Mouse (Mus musculus) CH12.LX (cell line): ENCODE results near the gene Cabp2. TPM values are rescaled to one million over a fixed set of nuclear protein-coding genes. Genes with fewer than 3 reads are reported as not detected.

Experiments used
- DNase-seq: peaks from one replicate; pipeline ENCODE4 v3.0.0-alpha.2; 2013; ENCODE audit errors: extremely low read depth
- H3K27ac ChIP-seq: 2 replicates; pipeline ENCODE4 v1.5.1; 2012; ENCODE audit warnings: low read depth, mild to moderate bottlenecking, control low read depth, moderate library complexity; ENCODE audit not compliant: insufficient read depth
- H3K27me3 ChIP-seq: replicated peaks from 2 replicates; pipeline ENCODE3; 2012; ENCODE audit warnings: inconsistent platforms
- H3K36me3 ChIP-seq, 2 experiments: replicated peaks in 1 of 2; 2 replicates each; pipeline versions ENCODE3 to v1.6.1; 2012; ENCODE audit warnings: inconsistent platforms in 1 of 2, low read length in 1 of 2, mild to moderate bottlenecking in 1 of 2, mixed read lengths in 1 of 2, moderate library complexity in 1 of 2; ENCODE audit not compliant: control insufficient read depth in 1 of 2, insufficient read depth in 1 of 2
- H3K4me1 ChIP-seq, 2 experiments: 2 replicates each; pipeline ENCODE4 v1.6.1; 2012; ENCODE audit warnings: inconsistent platforms in 1 of 2, moderate library complexity in 1 of 2; ENCODE audit not compliant: insufficient read depth in 2 of 2, control insufficient read depth in 1 of 2
- H3K4me2 ChIP-seq: 2 replicates; pipeline ENCODE4 v1.6.1; 2012; ENCODE audit warnings: low read depth, mild to moderate bottlenecking, control low read depth; ENCODE audit not compliant: poor library complexity, insufficient read depth, severe bottlenecking
- H3K4me3 ChIP-seq, 3 experiments: fragments of 150-350 bp in 1 of 3; sonication (generic) in 1 of 3; replicated peaks in 1 of 3; 2 replicates each; pipeline versions ENCODE3 to v1.5.1; 2011 to 2012; ENCODE audit warnings: low read depth in 2 of 3, low read length in 2 of 3, mild to moderate bottlenecking in 2 of 3, moderate library complexity in 2 of 3, control low read depth in 1 of 3, improper control_type of control experiment in 1 of 3, inconsistent platforms in 1 of 3, mixed read lengths in 1 of 3; ENCODE audit not compliant: poor library complexity in 1 of 3
- H3K79me2 ChIP-seq: replicated peaks from 2 replicates; pipeline ENCODE4 v1.6.1; 2012; ENCODE audit warnings: mild to moderate bottlenecking, moderate library complexity; ENCODE audit not compliant: control insufficient read depth, poor library complexity, insufficient read depth, severe bottlenecking; ENCODE audit errors: extremely low read depth
- H3K9ac ChIP-seq: 2 replicates; pipeline ENCODE4 v1.6.1; 2012; ENCODE audit warnings: low read depth, mild to moderate bottlenecking, control low read depth, moderate library complexity; ENCODE audit not compliant: insufficient read depth
- H3K9me3 ChIP-seq: replicated peaks from 2 replicates; pipeline ENCODE3; 2012; ENCODE audit warnings: low read length, inconsistent platforms, mixed read lengths
- BHLHE40 ChIP-seq: IDR thresholded peaks from 2 replicates; pipeline ENCODE4 v1.6.1; 2011; ENCODE audit warnings: mild to moderate bottlenecking, low read depth, low read length, improper control_type of control experiment
- CHD1 ChIP-seq: IDR thresholded peaks from 2 replicates; pipeline ENCODE4 v1.6.1; 2012; ENCODE audit warnings: low read depth, low read length, improper control_type of control experiment, inconsistent platforms
- CHD2 ChIP-seq: IDR thresholded peaks from 2 replicates; pipeline ENCODE4 v1.6.1; 2011; ENCODE audit warnings: low read length, improper control_type of control experiment
- CTCF ChIP-seq, 2 experiments: IDR thresholded peaks in 1 of 2; conservative IDR thresholded peaks in 1 of 2; 2 replicates each; pipeline ENCODE4 v1.5.1; 2011 to 2012; ENCODE audit warnings: low read depth in 2 of 2, low read length in 2 of 2, improper control_type of control experiment in 1 of 2, inconsistent platforms in 1 of 2, mild to moderate bottlenecking in 1 of 2, moderate library complexity in 1 of 2
- E2F4 ChIP-seq: IDR thresholded peaks from 2 replicates; pipeline ENCODE4 v1.6.1; 2011; ENCODE audit warnings: low read depth, low read length, improper control_type of control experiment; ENCODE audit not compliant: insufficient replicate concordance
- ELF1 ChIP-seq: IDR thresholded peaks from 2 replicates; pipeline ENCODE4 v1.6.1; 2014; ENCODE audit warnings: low read depth, mild to moderate bottlenecking, inconsistent platforms, low read length, improper control_type of control experiment
- EP300 ChIP-seq: IDR thresholded peaks from 2 replicates; pipeline ENCODE4 v1.6.1; 2011; ENCODE audit warnings: low read length, improper control_type of control experiment
- ETS1 ChIP-seq: conservative IDR thresholded peaks from 2 replicates; pipeline ENCODE4 v1.6.1; 2012; ENCODE audit warnings: low read depth, mild to moderate bottlenecking, inconsistent platforms, low read length, improper control_type of control experiment, moderate library complexity
- GABPA ChIP-seq: IDR thresholded peaks from 2 replicates; pipeline ENCODE4 v1.6.1; 2012; ENCODE audit warnings: low read depth, low read length, improper control_type of control experiment, inconsistent platforms; ENCODE audit not compliant: insufficient replicate concordance
- HCFC1 ChIP-seq: IDR thresholded peaks from 2 replicates; pipeline ENCODE4 v1.6.1; 2012; ENCODE audit warnings: low read depth, mild to moderate bottlenecking, inconsistent platforms, low read length, improper control_type of control experiment
- IRF4 ChIP-seq: IDR thresholded peaks from 2 replicates; pipeline ENCODE4 v1.6.1; 2014; ENCODE audit warnings: low read depth, mild to moderate bottlenecking, inconsistent platforms, low read length, improper control_type of control experiment
- JUN ChIP-seq: IDR thresholded peaks from 2 replicates; pipeline ENCODE4 v1.6.1; 2011; ENCODE audit warnings: low read depth, mild to moderate bottlenecking, low read length, improper control_type of control experiment, moderate library complexity; ENCODE audit not compliant: insufficient read depth
- JUND ChIP-seq: conservative IDR thresholded peaks from 2 replicates; pipeline ENCODE4 v1.6.1; 2011; ENCODE audit warnings: low read depth, low read length, improper control_type of control experiment
- KAT2A ChIP-seq: IDR thresholded peaks from 2 replicates; pipeline ENCODE4 v1.6.1; 2012; ENCODE audit warnings: low read length, improper control_type of control experiment, inconsistent platforms; ENCODE audit not compliant: insufficient replicate concordance
- MAFK ChIP-seq: IDR thresholded peaks from 2 replicates; pipeline ENCODE4 v1.6.1; 2011; ENCODE audit warnings: low read length, improper control_type of control experiment; ENCODE audit not compliant: insufficient replicate concordance
- MAX ChIP-seq: IDR thresholded peaks from 2 replicates; pipeline ENCODE4 v1.6.1; 2011; ENCODE audit warnings: low read length, improper control_type of control experiment
- MAZ ChIP-seq: IDR thresholded peaks from 2 replicates; pipeline ENCODE4 v1.6.1; 2012; ENCODE audit warnings: low read depth, mild to moderate bottlenecking, inconsistent platforms, low read length, improper control_type of control experiment, moderate library complexity
- MEF2A ChIP-seq: IDR thresholded peaks from 2 replicates; pipeline ENCODE4 v1.6.1; 2014; ENCODE audit warnings: low read depth, mild to moderate bottlenecking, inconsistent platforms, low read length, improper control_type of control experiment, borderline replicate concordance
- MXI1 ChIP-seq: IDR thresholded peaks from 2 replicates; pipeline ENCODE4 v1.6.1; 2011; ENCODE audit warnings: mild to moderate bottlenecking, low read depth, low read length, improper control_type of control experiment
- MYC ChIP-seq: IDR thresholded peaks from 2 replicates; pipeline ENCODE4 v1.6.1; 2011; ENCODE audit warnings: low read depth, mild to moderate bottlenecking, improper control_type of control experiment, low read length
- NELFE ChIP-seq: IDR thresholded peaks from 2 replicates; pipeline ENCODE4 v1.6.1; 2011; ENCODE audit warnings: low read depth, low read length, improper control_type of control experiment
- NRF1 ChIP-seq: IDR thresholded peaks from 2 replicates; pipeline ENCODE4 v1.6.1; 2014; ENCODE audit warnings: low read depth, mild to moderate bottlenecking, inconsistent platforms, low read length, improper control_type of control experiment, moderate library complexity
- PAX5 ChIP-seq: IDR thresholded peaks from 2 replicates; pipeline ENCODE4 v1.6.1; 2012; ENCODE audit warnings: low read length, inconsistent platforms, mixed read lengths
- POLR2A ChIP-seq: IDR thresholded peaks from 2 replicates; pipeline ENCODE4 v1.6.1; 2011; ENCODE audit warnings: low read depth, mild to moderate bottlenecking, improper control_type of control experiment, low read length
- POLR2AphosphoS2 ChIP-seq: IDR thresholded peaks from 2 replicates; pipeline ENCODE4 v1.6.1; 2011; ENCODE audit warnings: low read depth, low read length, improper control_type of control experiment
- RAD21 ChIP-seq: IDR thresholded peaks from 2 replicates; pipeline ENCODE4 v1.6.1; 2011; ENCODE audit warnings: low read depth, mild to moderate bottlenecking, low read length, improper control_type of control experiment, moderate library complexity
- RCOR1 ChIP-seq: conservative IDR thresholded peaks from 2 replicates; pipeline ENCODE4 v1.6.1; 2012; ENCODE audit warnings: low read depth, mild to moderate bottlenecking, inconsistent platforms, low read length, improper control_type of control experiment
- SIN3A ChIP-seq: IDR thresholded peaks from 2 replicates; pipeline ENCODE4 v1.6.1; 2012; ENCODE audit warnings: low read length, improper control_type of control experiment, inconsistent platforms
- SMC3 ChIP-seq: IDR thresholded peaks from 2 replicates; pipeline ENCODE4 v1.6.1; 2011; ENCODE audit warnings: low read depth, low read length, improper control_type of control experiment
- TBP ChIP-seq: conservative IDR thresholded peaks from 2 replicates; pipeline ENCODE4 v1.6.1; 2011; ENCODE audit warnings: low read depth, low read length, improper control_type of control experiment
- UBTF ChIP-seq: IDR thresholded peaks from 2 replicates; pipeline ENCODE4 v1.6.1; 2012; ENCODE audit warnings: low read depth, mild to moderate bottlenecking, inconsistent platforms, low read length, improper control_type of control experiment, moderate library complexity
- USF1 ChIP-seq: IDR thresholded peaks from 2 replicates; pipeline ENCODE4 v1.6.1; 2014; ENCODE audit warnings: low read depth, mild to moderate bottlenecking, inconsistent platforms, low read length, improper control_type of control experiment
- USF2 ChIP-seq: conservative IDR thresholded peaks from 2 replicates; pipeline ENCODE4 v1.6.1; 2011; ENCODE audit warnings: low read depth, low read length, improper control_type of control experiment
- ZC3H11A ChIP-seq: IDR thresholded peaks from 2 replicates; pipeline ENCODE4 v1.6.1; 2012; ENCODE audit warnings: low read depth, mild to moderate bottlenecking, inconsistent platforms, low read length, improper control_type of control experiment
- ZKSCAN1 ChIP-seq: IDR thresholded peaks from 2 replicates; pipeline ENCODE4 v1.6.1; 2012; ENCODE audit warnings: low read depth, inconsistent platforms, low read length, improper control_type of control experiment, borderline replicate concordance
- ZMIZ1 ChIP-seq: IDR thresholded peaks from 2 replicates; pipeline ENCODE4 v1.6.1; 2012; ENCODE audit warnings: low read depth, mild to moderate bottlenecking, inconsistent platforms, low read length, improper control_type of control experiment
- ZNF384 ChIP-seq: IDR thresholded peaks from 2 replicates; pipeline ENCODE4 v1.6.1; 2012; ENCODE audit warnings: low read depth, low read length, improper control_type of control experiment, inconsistent platforms
- dilution Hi-C: fragments of 300-500 bp; cut with MboI; formaldehyde crosslinking; loops from 2 replicates; pipeline ENCODE4 v1.14.3; 2020; ENCODE audit warnings: low sequenced_read_pairs; ENCODE audit not compliant: extremely low pct_unique_long_range_greater_than_20kb, extremely low pct_ligation_motif_present
- in situ Hi-C: fragments of 300-500 bp; cut with MboI; formaldehyde crosslinking; loops from 3 replicates; pipeline ENCODE4 v1.14.3; 2019; ENCODE audit warnings: low sequenced_read_pairs, low pct_ligation_motif_present, low pct_unique_long_range_greater_than_20kb, mixed read lengths
- polyA plus RNA-seq: library from polyadenylated mRNA; unstranded; fragments of >175 nt; gene quantifications from 2 replicates; pipeline ENCODE4 v1.2.1, GENCODE M21; 2012; ENCODE audit warnings: low read depth; ENCODE audit not compliant: insufficient read length
- total RNA-seq, 2 experiments: library from RNA; depleted of rRNA; stranded (reverse); fragments of 300-350 nt in 1 of 2; fragments of >200 nt in 1 of 2; gene quantifications; 2 replicates each; pipeline ENCODE4 v1.2.3; 2012 to 2014

The Cabp2 gene
- total and polyA plus RNA-seq, 3 experiments: not detected

DNA sequence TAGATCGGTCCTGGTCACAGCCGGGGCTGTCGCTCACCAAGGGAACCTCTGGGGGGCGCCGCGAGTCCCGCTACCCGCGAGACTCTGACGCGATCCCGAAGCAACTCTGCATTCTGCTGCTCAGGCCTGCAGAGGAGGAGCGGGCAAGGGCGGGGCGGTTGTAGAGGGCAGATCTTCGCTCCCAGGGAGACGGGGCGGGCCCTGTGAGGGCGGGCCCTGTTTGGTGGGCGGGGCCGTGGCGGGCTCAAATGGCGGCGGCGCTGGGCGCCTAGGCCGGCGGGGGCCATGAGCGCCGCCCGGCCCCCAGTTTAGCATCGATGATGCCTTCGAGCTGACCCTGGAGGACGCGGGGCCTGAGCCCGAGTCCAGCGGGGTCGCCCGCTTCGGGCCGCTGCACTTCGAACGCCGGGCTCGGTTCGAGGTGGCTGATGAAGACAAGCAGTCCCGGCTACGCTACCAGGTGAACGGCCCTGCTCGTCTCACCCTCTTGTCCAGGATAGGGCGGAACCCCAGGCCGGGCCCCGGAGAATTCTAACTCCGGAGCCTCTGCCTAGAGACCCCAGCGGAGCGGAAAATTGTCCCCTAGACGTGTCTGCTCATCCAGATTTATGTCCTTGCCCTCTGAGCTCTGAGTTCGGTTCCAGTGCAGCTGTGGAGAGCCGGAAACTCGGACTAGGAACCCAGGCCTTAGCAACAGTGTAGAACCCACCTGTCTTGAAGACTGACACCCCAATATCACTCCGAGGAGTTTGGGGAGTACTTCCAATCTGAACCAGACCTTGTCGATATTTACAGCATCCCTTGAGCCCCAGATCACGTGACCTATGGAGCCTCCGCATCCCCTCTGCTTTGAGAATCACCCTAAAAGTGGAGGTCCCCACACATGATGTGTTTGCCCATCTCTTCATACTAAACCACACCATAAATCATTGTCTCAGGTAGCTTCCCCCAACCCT lies 44.6 kb downstream of the Cabp2 start, which contains the start of gene Aip:
TSS of gene Aip (minus strand) at position 118 of the 956 bp plus-strand sequence.
- H3K27ac ChIP-seq: peak within 1 kb of the TSS; percentile 52
- peaks cover 15 to 31% of the 10 kb centered on the region in 2 experiments for H3K36me3 ChIP-seq
- DNase-seq: peak; percentile 98
- peaks cover 14 to 67% of the 10 kb centered on the region in 2 experiments for H3K4me1 ChIP-seq
- in situ Hi-C loops: loop anchor here (5.0 kb wide), 1 partner anchor 76 kb away; the partner anchor contains the start of gene Rad9a
- H3K79me2 ChIP-seq: peaks cover 27% of the 10 kb centered on the region
- H3K27me3 ChIP-seq: no peaks in the 10 kb centered on the region
- no peaks in the 10 kb centered on the region for H3K9me3 ChIP-seq
- peak within 1 kb of the TSS; percentile 84 to 99 (median 93) for H3K4me3 ChIP-seq
- dilution Hi-C loops: no loop called here
- H3K4me2 ChIP-seq: peak within 1 kb of the TSS; percentile 85
- H3K9ac ChIP-seq: peak within 1 kb of the TSS; percentile 88
- TF ChIP-seq EP300: no peak
- TF ChIP-seq NRF1: peak; percentile 58
- TF ChIP-seq CHD2: peak; percentile 98
- peak; percentile 78 for TF ChIP-seq IRF4
- no peak; the same call in 1 of the 2 replicates for TF ChIP-seq ZC3H11A
- TF ChIP-seq ZKSCAN1: no peak
- TF ChIP-seq ZNF384: no peak
- TF ChIP-seq PAX5: no peak
- peak; percentile 80 for TF ChIP-seq MXI1
- TF ChIP-seq MAZ: peak; percentile 99
- peak; percentile 89 for TF ChIP-seq USF2
- TF ChIP-seq POLR2A: peak; percentile 88
- no peak for TF ChIP-seq UBTF
- 0 out of 2 replicates have a peak, but pooled peaks have one; percentile 24 for TF ChIP-seq ETS1
- TF ChIP-seq MYC: no peak; the same call in 1 of the 2 replicates
- TF ChIP-seq RAD21: peak; percentile 68
- no peak for TF ChIP-seq E2F4
- TF ChIP-seq JUN: no peak
- no peak for TF ChIP-seq POLR2AphosphoS2
- TF ChIP-seq CTCF (conservative IDR thresholded peaks at IDR 0.05 in 1 of 2, IDR thresholded peaks at IDR 0.05 in 1 of 2; ENCODE audit: low read depth in 2 of 2, low read length in 2 of 2): peak in 1 of 2 experiments; percentile 87; a peak in 2 of 4 replicates
- TF ChIP-seq KAT2A: 0 out of 2 replicates have a peak, but pooled peaks have one; percentile 56
- TF ChIP-seq MEF2A: peak; percentile 65; the same call in 1 of the 2 replicates
- TF ChIP-seq RCOR1: no peak
- TF ChIP-seq HCFC1: peak; percentile 83
- TF ChIP-seq MAX: 0 out of 2 replicates have a peak, but pooled peaks have one; percentile 52
- TF ChIP-seq SMC3: peak; percentile 74
- peak; percentile 87 for TF ChIP-seq USF1
- no peak for TF ChIP-seq GABPA
- no peak for TF ChIP-seq MAFK
- peak; percentile 93 for TF ChIP-seq SIN3A
- TF ChIP-seq BHLHE40: peak; percentile 91
- TF ChIP-seq TBP: 0 out of 2 replicates have a peak, but pooled peaks have one; percentile 6
- TF ChIP-seq ZMIZ1: 0 out of 2 replicates have a peak, but pooled peaks have one; percentile 80
- peak; percentile 74; the same call in 1 of the 2 replicates for TF ChIP-seq ELF1
- peak; percentile 59; the same call in 1 of the 2 replicates for TF ChIP-seq NELFE
- TF ChIP-seq JUND: no peak
- TF ChIP-seq CHD1: no peak
